Mouse (Mus musculus) myocyte (in vitro differentiated cells): Measurements from ENCODE around the gene Cdc6.

Source experiments
- CEBPB ChIP-seq: IDR thresholded peaks from 2 replicates; pipeline ENCODE4 v1.6.1; 2011; ENCODE audit warnings: mild to moderate bottlenecking, moderate library complexity; ENCODE audit not compliant: poor library complexity, insufficient read depth, severe bottlenecking
- MAX ChIP-seq: IDR thresholded peaks from one replicate; pipeline ENCODE4 v1.6.1; 2011; ENCODE audit warnings: low read depth, mild to moderate bottlenecking, control low read depth
- MYOD1 ChIP-seq, 3 experiments: IDR thresholded peaks; one replicate each; pipeline ENCODE4 v1.6.1; 2011; ENCODE audit warnings: control low read depth in 2 of 3, low read depth in 2 of 3, mild to moderate bottlenecking in 2 of 3, moderate library complexity in 1 of 3; ENCODE audit not compliant: insufficient read length in 2 of 3, control insufficient read depth in 1 of 3
- MYOG ChIP-seq, 3 experiments: IDR thresholded peaks; one replicate each; pipeline ENCODE4 v1.6.1; 2011; ENCODE audit warnings: control low read depth in 2 of 3, low read depth in 2 of 3, mild to moderate bottlenecking in 2 of 3; ENCODE audit not compliant: insufficient read length in 2 of 3, control insufficient read depth in 1 of 3, insufficient read depth in 1 of 3
- POLR2A ChIP-seq: IDR thresholded peaks from one replicate; pipeline ENCODE4 v1.6.1; 2011; ENCODE audit warnings: low read depth, mild to moderate bottlenecking, control low read depth, moderate library complexity; ENCODE audit not compliant: insufficient read length
- POLR2AphosphoS2 ChIP-seq: IDR thresholded peaks from one replicate; pipeline ENCODE4 v1.6.1; 2011; ENCODE audit warnings: low read depth, control low read depth; ENCODE audit not compliant: insufficient read length
- REST ChIP-seq: IDR thresholded peaks from one replicate; pipeline ENCODE4 v1.6.1; 2011; ENCODE audit warnings: mild to moderate bottlenecking, control low read depth, moderate library complexity; ENCODE audit not compliant: insufficient read depth, insufficient read length
- SRF ChIP-seq: IDR thresholded peaks from one replicate; pipeline ENCODE4 v1.6.1; 2011; ENCODE audit warnings: low read depth; ENCODE audit not compliant: control insufficient read depth, insufficient read length
- TCF12 ChIP-seq: IDR thresholded peaks from one replicate; pipeline ENCODE4 v1.6.1; 2011; ENCODE audit warnings: mild to moderate bottlenecking, control low read depth; ENCODE audit not compliant: poor library complexity, insufficient read depth, severe bottlenecking
- USF1 ChIP-seq: IDR thresholded peaks from one replicate; pipeline ENCODE4 v1.6.1; 2011; ENCODE audit warnings: low read depth, mild to moderate bottlenecking, control low read depth, moderate library complexity

DNA sequence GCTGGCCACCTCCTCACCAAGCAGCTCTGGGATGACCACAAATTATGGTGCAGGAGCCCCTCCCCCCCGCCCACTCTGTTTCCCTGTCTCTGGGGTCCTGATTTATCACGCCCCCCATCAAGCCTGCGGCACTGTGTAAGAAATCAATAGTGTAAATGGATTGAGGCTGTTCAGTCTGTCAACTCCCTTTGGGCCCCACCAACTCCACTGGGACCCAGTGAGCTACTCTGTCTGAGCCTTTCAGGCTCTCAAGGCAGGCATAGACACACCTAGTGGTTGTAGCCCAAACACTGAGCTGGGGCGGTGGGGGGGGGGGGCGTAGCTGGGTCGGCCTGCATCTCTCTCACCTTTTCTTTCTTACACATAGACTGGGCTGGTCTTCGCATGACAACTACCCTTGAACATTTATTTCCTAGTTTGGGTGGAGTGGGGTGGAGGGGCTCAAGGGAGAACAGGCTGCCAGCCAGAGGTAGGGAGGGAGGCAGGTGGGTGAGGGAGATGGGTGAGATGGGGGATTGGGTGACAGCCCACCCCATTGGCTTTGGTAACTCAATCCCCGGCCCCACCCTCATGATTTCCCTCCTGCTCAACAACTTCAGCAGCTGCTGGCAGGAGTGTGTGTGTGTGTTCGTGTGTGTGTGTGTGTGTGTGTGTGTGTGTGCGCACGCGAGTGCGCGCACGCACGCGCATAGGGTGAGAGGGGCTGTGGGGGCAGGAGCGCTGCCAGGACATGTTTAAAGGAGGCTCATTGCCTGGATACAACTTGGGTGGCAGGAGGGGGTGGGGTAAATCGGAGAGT is 24.9 kb downstream of the Cdc6 start:
- TF ChIP-seq POLR2A (no peak), MAX (no peak), CEBPB (no peak), POLR2AphosphoS2 (no peak), TCF12 (peak; percentile 65), REST (no peak), SRF (no peak), MYOD1 (IDR thresholded peaks at IDR 0.05; ENCODE audit: control insufficient read depth in 1 of 3, insufficient read length in 2 of 3, low read depth in 2 of 3) (peak; percentile 25 to 85 (median 84)), MYOG (IDR thresholded peaks at IDR 0.05; ENCODE audit: control insufficient read depth in 1 of 3, insufficient read depth in 1 of 3, insufficient read length in 2 of 3, low read depth in 2 of 3) (peak; percentile 76 to 92 (median 92)), USF1 (no peak)
